Mouse (Mus musculus): ENCODE data around the gene Hspe1. TPM values are rescaled to one million over a fixed set of nuclear protein-coding genes. Genes with fewer than 3 reads are reported as not detected.

The Hspe1 gene
- polyA plus RNA-seq, 1 experiment from 2014 or later: 512 TPM

GRCm38 (mm10) chr1:55135846-55136245 is 47.9 kb downstream of the Hspe1 start:
- Histone ChIP-seq H3K4me3 (replicated peaks) (no peak overlapping the region), H3K27ac (no peak overlapping the region), H3K4me1 (replicated peaks) (peaks cover 10% of the 10 kb centered on the region), H3K9ac (replicated peaks) (no peak overlapping the region), H3K36me3 (peaks cover 42% of the 10 kb centered on the region), H3K4me2 (no peak overlapping the region), H3K9me3 (no peaks in the 10 kb centered on the region), H3K27me3 (no peaks in the 10 kb centered on the region)
- WGBS: 95% methylated on average over 1 of the region's 1 CpGs
- ATAC-seq (ENCODE audit: insufficient number of reproducible peaks, insufficient read depth, low FRiP score, low TSS enrichment, low read depth): no peak

Other genes with a start within 250 kb of the Hspe1 start
- gene Ankrd44, start 161.7 kb upstream of the Hspe1 start, polyA plus RNA-seq (2016; fragmentation: Nextera tagmentation; extraction: Ambion mirVana): 21.6 and 22.2 TPM in 2 replicates
- 337 and 360 TPM in 2 replicates for gene Sf3b1, start 60.7 kb upstream of the Hspe1 start, polyA plus RNA-seq (2016; fragmentation: Nextera tagmentation; extraction: Ambion mirVana)
- 21.4 and 22.3 TPM in 2 replicates for gene Coq10b, start 35.4 kb upstream of the Hspe1 start, polyA plus RNA-seq (2016; fragmentation: Nextera tagmentation; extraction: Ambion mirVana)
- 378 and 384 TPM in 2 replicates for gene Hspd1, start 111 bp downstream of the Hspe1 start, polyA plus RNA-seq (2016; fragmentation: Nextera tagmentation; extraction: Ambion mirVana)
- gene Mob4, start 43.1 kb downstream of the Hspe1 start, polyA plus RNA-seq (2016; fragmentation: Nextera tagmentation; extraction: Ambion mirVana): 151 and 159 TPM in 2 replicates
- gene Rftn2, start 138.7 kb downstream of the Hspe1 start, polyA plus RNA-seq (2016; fragmentation: Nextera tagmentation; extraction: Ambion mirVana): 35.2 and 38.2 TPM in 2 replicates
- 2.8 and 3.2 TPM in 2 replicates for gene Mars2, start 149.0 kb downstream of the Hspe1 start, polyA plus RNA-seq (2016; fragmentation: Nextera tagmentation; extraction: Ambion mirVana)

All from limb, embryonic 12.5 days (tissue).